Mouse (Mus musculus): ENCODE measurements at regions not wholly inside any gene's neighbourhood (a gene's known extent, or its start where the extent isn't known, plus 50 kb on each side); places are given as distances from the start of the nearest gene placed in this dataset.

GRCm38 (mm10) chr10:120665670-120666069 lies 189.4 kb upstream of the Hmga2 start:
- TF ChIP-seq CTCF (IDR thresholded peaks at IDR 0.05; ENCODE audit: low read depth, low read length) (no peak), POLR2A (IDR thresholded peaks at IDR 0.05; ENCODE audit: borderline replicate concordance, low read depth, low read length) (no peak)
